Mouse (Mus musculus) intestine, embryonic 16.5 days (tissue): ENCODE data around the gene Tnrc6b. TPM values are rescaled to one million over a fixed set of nuclear protein-coding genes. Genes with fewer than 3 reads are reported as not detected.

ENCODE experiments used
- ATAC-seq: fragments of 200-750 bp; cut with Nextera tagmentation; 2 replicates; pipeline ENCODE4 v1.8.0; 2017; ENCODE audit warnings: moderate TSS enrichment, moderate library complexity
- H3K27ac ChIP-seq: fragments of 300-500 bp; sonication (generic); 2 replicates; pipeline ENCODE4 v1.5.1; 2014; ENCODE audit warnings: mild to moderate bottlenecking, low read length
- H3K27me3 ChIP-seq: fragments of 300-500 bp; sonication (generic); replicated peaks from 2 replicates; pipeline ENCODE4 v1.6.1; 2014; ENCODE audit warnings: low read length, control low read depth, mixed read lengths; ENCODE audit not compliant: control insufficient read depth, insufficient read depth
- H3K36me3 ChIP-seq: fragments of 300-500 bp; sonication (generic); 2 replicates; pipeline ENCODE4 v1.6.1; 2014; ENCODE audit warnings: low read length, control low read depth; ENCODE audit not compliant: control insufficient read depth, insufficient read depth
- H3K4me1 ChIP-seq: fragments of 300-500 bp; sonication (generic); 2 replicates; pipeline ENCODE4 v1.6.1; 2014; ENCODE audit warnings: low read length, control low read depth, mixed read lengths; ENCODE audit not compliant: control insufficient read depth, insufficient read depth
- H3K4me2 ChIP-seq: fragments of 300-500 bp; sonication (generic); 2 replicates; pipeline ENCODE4 v1.6.1; 2014; ENCODE audit warnings: low read depth, low read length, control low read depth
- H3K4me3 ChIP-seq: fragments of 300-500 bp; sonication (generic); 2 replicates; pipeline ENCODE4 v1.5.1; 2014; ENCODE audit warnings: mild to moderate bottlenecking, low read length
- H3K9ac ChIP-seq: fragments of 300-500 bp; sonication (generic); 2 replicates; pipeline ENCODE4 v1.6.1; 2014; ENCODE audit warnings: low read depth, low read length
- H3K9me3 ChIP-seq: fragments of 300-500 bp; sonication (generic); 2 replicates; pipeline ENCODE4 v1.6.1; 2016; ENCODE audit warnings: low read length, control low read depth; ENCODE audit not compliant: control insufficient read depth
- WGBS: fragments of 180-500 bp; shearing (Covaris S2); extraction: QIAGEN DNeasy Blood & Tissue Kit; methylation state at CpG from one replicate; pipeline ENCODE4 v1.1.7; 2014; 5-methylcytosine and 5-hydroxymethylcytosine counted together
- polyA plus RNA-seq: library from polyadenylated mRNA; unstranded; fragments of >200 nt; fragmentation: Nextera tagmentation; extraction: Ambion mirVana; gene quantifications from 2 replicates; pipeline ENCODE4 v1.2.1, GENCODE M21; 2015

Gene Tnrc6b
- polyA plus RNA-seq, 1 experiment from 2014 or later: 18.0 TPM

GRCm38 (mm10) chr15:80936686-80937085 lies 225.6 kb downstream of the Tnrc6b start:
- Histone ChIP-seq H3K9me3 (no peaks in the 10 kb centered on the region), H3K9ac (no peak overlapping the region), H3K27ac (no peak overlapping the region), H3K27me3 (no peaks in the 10 kb centered on the region), H3K4me1 (no peaks in the 10 kb centered on the region), H3K36me3 (no peaks in the 10 kb centered on the region), H3K4me2 (no peak overlapping the region), H3K4me3 (no peak overlapping the region)
- no peak for ATAC-seq
- WGBS: 80% methylated on average over 3 of the region's 3 CpGs

DNA sequence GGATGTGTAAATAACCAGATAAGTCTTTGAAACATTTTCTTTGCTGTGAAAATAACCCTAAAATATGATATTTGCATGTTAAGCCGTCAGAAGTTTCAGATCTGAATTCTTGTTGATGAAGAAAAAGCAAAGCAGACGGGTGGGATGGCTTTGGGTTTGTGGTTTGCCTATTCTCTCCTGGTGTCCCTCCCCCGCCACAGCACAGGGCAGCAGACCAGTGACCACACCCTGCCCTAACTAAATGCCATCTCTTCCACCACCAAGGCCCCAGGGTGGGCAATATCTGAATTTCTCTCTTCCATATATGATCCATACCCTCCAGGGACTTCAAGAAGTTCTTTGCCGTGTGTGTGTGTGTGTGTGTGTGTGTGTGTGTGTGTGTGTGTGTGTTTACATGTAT lies 227.5 kb downstream of the Tnrc6b start:
- no peaks in the 10 kb centered on the region for H3K36me3 ChIP-seq
- no peak overlapping the region for H3K4me2 ChIP-seq
- no peak overlapping the region for H3K4me3 ChIP-seq
- no peaks in the 10 kb centered on the region for H3K27me3 ChIP-seq
- ATAC-seq: no peak
- H3K4me1 ChIP-seq: no peaks in the 10 kb centered on the region
- no peaks in the 10 kb centered on the region for H3K9me3 ChIP-seq
- H3K9ac ChIP-seq: no peak overlapping the region
- WGBS: 75% methylated on average over 4 of the region's 4 CpGs
- no peak overlapping the region for H3K27ac ChIP-seq

DNA sequence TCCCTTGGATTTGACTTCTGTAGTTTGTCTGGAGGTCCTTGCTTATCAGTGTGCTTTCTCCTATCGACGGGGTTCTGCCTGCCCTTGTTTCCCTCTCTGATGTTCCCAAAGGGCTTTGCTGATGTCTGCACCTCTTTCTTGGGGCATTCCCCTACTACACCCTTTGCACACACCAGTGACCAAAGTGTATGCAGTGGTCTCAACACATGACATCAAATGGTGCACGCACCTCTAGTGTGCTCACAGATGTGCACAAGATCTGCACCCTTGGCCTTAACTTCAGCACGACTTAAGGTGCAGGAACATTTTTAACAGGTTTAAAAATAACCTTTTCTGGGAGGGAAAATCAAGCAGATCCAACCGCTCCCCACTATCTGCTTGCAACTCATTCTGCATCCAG lies 228.3 kb downstream of the Tnrc6b start:
- WGBS: 79% methylated on average over 5 of the region's 5 CpGs
- no peak for ATAC-seq
- H3K27ac ChIP-seq: no peak overlapping the region
- H3K4me3 ChIP-seq: no peak overlapping the region
- no peaks in the 10 kb centered on the region for H3K4me1 ChIP-seq
- H3K4me2 ChIP-seq: no peak overlapping the region
- H3K9ac ChIP-seq: no peak overlapping the region
- no peaks in the 10 kb centered on the region for H3K9me3 ChIP-seq
- no peaks in the 10 kb centered on the region for H3K27me3 ChIP-seq
- no peaks in the 10 kb centered on the region for H3K36me3 ChIP-seq

DNA sequence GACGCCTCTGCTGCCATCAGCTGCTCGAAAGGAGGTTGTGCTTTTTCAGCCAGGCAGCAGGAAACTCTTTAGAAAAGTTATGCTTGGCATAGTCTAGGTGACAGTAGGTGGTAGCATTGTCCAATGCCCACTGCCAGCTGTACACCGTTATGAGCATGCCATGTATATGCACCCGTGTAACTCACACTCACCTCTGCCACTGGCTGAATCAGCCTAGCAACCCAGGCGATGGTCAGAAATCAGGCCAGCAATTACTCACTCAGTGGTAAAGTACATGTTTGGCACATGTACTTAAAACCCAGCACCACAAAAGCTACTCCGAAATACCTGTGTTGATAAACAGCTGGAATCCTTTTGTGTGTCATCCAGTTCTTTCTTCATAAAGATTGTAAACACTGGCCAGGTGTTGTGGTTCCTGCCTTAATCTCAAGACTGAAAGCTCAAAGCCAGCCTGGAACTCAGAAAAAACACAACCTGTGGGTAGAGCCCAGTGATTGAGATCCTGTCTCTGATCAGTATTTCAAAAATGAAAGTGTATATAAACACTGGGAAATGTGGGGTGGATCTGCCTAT lies 230.4 kb downstream of the Tnrc6b start:
- H3K27me3 ChIP-seq: no peaks in the 10 kb centered on the region
- no peaks in the 10 kb centered on the region for H3K36me3 ChIP-seq
- H3K27ac ChIP-seq: no peak overlapping the region
- H3K4me2 ChIP-seq: no peak overlapping the region
- no peaks in the 10 kb centered on the region for H3K9me3 ChIP-seq
- no peak overlapping the region for H3K9ac ChIP-seq
- WGBS: 86% methylated on average over 6 of the region's 6 CpGs
- no peak for ATAC-seq
- H3K4me3 ChIP-seq: no peak overlapping the region
- H3K4me1 ChIP-seq: no peaks in the 10 kb centered on the region; the same call in 1 of the 2 replicates

DNA sequence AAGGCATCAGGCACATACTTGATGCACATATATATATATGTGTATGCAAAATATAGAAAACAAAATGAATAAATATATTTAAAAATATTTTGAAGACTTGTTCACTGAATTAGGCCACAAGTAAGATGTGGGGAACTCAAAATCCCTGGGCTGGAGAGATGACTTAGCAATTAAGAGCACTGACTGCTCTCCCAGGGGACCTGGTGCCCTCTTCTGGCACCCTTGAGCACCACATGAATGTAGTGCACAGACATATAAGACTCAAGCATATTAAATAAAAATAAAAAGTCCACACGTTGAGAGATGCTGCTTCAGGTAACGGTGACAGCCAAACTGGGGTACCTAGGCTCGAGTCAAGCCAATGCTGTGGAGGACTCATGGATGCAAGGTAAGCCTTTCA lies 234.7 kb downstream of the Tnrc6b start:
- H3K9ac ChIP-seq: no peak overlapping the region
- H3K36me3 ChIP-seq: no peaks in the 10 kb centered on the region
- H3K27me3 ChIP-seq: no peaks in the 10 kb centered on the region
- no peak overlapping the region for H3K4me2 ChIP-seq
- no peak for ATAC-seq
- peaks cover 9% of the 10 kb centered on the region for H3K4me1 ChIP-seq
- WGBS: 57% methylated on average over 3 of the region's 3 CpGs
- H3K4me3 ChIP-seq: no peak overlapping the region
- H3K27ac ChIP-seq: no peak overlapping the region
- no peaks in the 10 kb centered on the region for H3K9me3 ChIP-seq

DNA sequence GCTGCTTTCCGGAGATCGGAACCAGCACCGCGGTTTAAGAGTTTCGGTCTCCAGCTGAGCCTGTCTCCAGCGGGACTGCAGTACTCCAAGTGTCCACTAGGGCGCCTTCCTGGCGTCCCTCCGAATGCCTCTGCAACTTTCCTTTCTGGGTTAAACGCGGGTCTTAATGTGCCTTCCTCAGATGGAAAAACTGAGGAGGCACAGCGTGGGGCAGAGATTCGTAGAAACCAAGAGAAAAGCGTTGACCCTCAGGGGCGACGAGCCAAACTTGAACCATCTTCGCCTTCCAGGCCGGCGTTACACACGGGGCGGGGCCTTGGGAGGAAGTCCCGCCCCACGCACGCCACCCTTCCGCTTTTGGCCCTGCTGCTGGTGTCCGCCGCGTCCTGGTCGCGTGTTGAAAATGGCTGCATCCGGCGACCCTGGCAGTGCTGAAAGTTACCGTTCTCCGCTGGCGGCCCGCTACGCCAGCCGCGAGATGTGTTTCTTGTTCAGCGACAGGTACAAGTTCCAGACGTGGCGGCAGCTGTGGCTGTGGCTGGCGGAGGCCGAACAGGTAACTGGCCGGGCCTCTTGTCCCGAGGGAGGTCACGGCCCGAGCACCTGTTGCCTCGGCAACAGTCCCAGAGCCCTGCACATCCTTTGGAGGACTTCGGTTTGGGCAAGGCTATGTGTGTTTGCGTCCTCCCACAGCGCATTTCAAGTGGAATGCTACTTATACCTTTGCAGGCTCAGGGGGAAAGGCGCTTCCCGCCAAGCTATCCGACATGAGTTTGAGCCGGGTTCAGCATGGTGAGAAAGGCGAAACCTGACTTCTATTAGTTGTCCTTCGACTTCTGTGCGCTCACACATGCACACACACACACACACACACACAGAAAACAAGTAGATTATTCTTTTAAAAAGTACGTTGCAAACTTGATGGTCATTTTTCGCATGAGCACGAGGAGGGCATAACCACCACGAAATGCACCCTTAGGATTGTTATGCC lies 237.3 kb downstream of the Tnrc6b start, which contains the start of gene Adsl:
Gene Adsl (plus strand): TSS at position 346 of the 991 bp plus-strand sequence.
- Histone ChIP-seq H3K4me1 (peaks cover 9% of the 10 kb centered on the region), H3K27me3 (no peaks in the 10 kb centered on the region), H3K9me3 (no peaks in the 10 kb centered on the region), H3K9ac (peak within 1 kb of the TSS; percentile 79), H3K4me3 (peak within 1 kb of the TSS; percentile 72), H3K27ac (peak within 1 kb of the TSS; percentile 82), H3K36me3 (0 out of 2 replicates have a peak, but pooled peaks cover 8% of the 10 kb centered on the region), H3K4me2 (peak within 1 kb of the TSS; percentile 73)
- WGBS: under 1% methylated on average over 63 of the region's 63 CpGs
- peak; percentile 96 for ATAC-seq

GRCm38 (mm10) chr15:80949431-80949830 lies 238.3 kb downstream of the Tnrc6b start:
- Histone ChIP-seq H3K27me3 (no peaks in the 10 kb centered on the region), H3K4me2 (peak overlapping the region; percentile 73), H3K27ac (no peak overlapping the region), H3K4me1 (peaks cover 9% of the 10 kb centered on the region), H3K9ac (peak overlapping the region; percentile 79), H3K9me3 (no peaks in the 10 kb centered on the region), H3K36me3 (peaks cover 16% of the 10 kb centered on the region), H3K4me3 (peak overlapping the region; percentile 72)
- 51% methylated on average over 4 of the region's 4 CpGs for WGBS
- no peak for ATAC-seq

- H3K4me1 ChIP-seq: peaks cover 9% of the 10 kb centered on the region
- no peak for ATAC-seq
- 92% methylated on average over 7 of the region's 7 CpGs for WGBS
- no peaks in the 10 kb centered on the region for H3K27me3 ChIP-seq
- no peak overlapping the region for H3K9ac ChIP-seq
- H3K4me2 ChIP-seq: no peak overlapping the region
- H3K9me3 ChIP-seq: no peaks in the 10 kb centered on the region
- H3K27ac ChIP-seq: no peak overlapping the region
- H3K4me3 ChIP-seq: no peak overlapping the region
- peaks cover 18% of the 10 kb centered on the region for H3K36me3 ChIP-seq
These were observed 238.9 kb downstream of the Tnrc6b start for GRCm38 (mm10) chr15:80950055-80950454.

DNA sequence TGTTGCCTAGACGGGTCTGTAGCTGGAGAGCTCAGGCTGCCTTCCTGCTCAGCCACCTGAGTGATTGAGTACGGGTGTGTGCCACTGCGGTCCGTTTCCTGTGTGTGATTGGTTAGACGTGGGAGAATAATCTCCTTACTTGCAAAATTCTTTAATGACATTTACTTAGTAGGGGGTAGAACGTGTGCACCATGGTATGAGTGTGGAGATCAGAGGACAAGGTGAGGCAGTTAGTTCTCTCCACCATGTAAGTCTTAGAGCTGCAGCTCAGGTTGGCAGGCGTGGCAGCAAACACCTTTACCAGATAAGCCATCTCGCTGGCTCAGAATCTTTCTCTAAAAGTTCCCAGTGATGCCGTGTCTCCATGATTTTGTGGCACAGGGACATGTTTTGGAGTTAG lies 242.9 kb downstream of the Tnrc6b start:
- H3K27me3 ChIP-seq: no peaks in the 10 kb centered on the region
- H3K4me2 ChIP-seq: no peak overlapping the region
- no peak overlapping the region for H3K9ac ChIP-seq
- WGBS: 77% methylated on average over 9 of the region's 9 CpGs
- H3K9me3 ChIP-seq: no peaks in the 10 kb centered on the region
- no peak overlapping the region for H3K27ac ChIP-seq
- H3K4me1 ChIP-seq: peaks cover 9% of the 10 kb centered on the region
- no peak overlapping the region for H3K4me3 ChIP-seq
- H3K36me3 ChIP-seq: peaks cover 19% of the 10 kb centered on the region
- ATAC-seq: no peak
